Mouse (Mus musculus): ENCODE data around the gene Trmt61a. TPM values are rescaled to one million over a fixed set of nuclear protein-coding genes. Genes with fewer than 3 reads are reported as not detected.

Gene Trmt61a
- polyA plus RNA-seq, 1 experiment from 2014 or later, result 11.1 TPM

GRCm38 (mm10) chr12:111722654-111723053 lies 44.7 kb downstream of the Trmt61a start:
- Histone ChIP-seq H3K9ac (no peak overlapping the region), H3K9me3 (no peaks in the 10 kb centered on the region), H3K27ac (no peak overlapping the region), H3K4me2 (no peak overlapping the region), H3K36me3 (peaks cover 17% of the 10 kb centered on the region; the same call in 1 of the 2 replicates), H3K27me3 (no peaks in the 10 kb centered on the region), H3K4me1 (no peaks in the 10 kb centered on the region), H3K4me3 (no peak overlapping the region)
- ATAC-seq (ENCODE audit: borderline replicate concordance, extremely low read depth, low FRiP score, low TSS enrichment), result no peak
- WGBS, result 70% methylated on average over 9 of the region's 9 CpGs

- H3K36me3 ChIP-seq, result peaks cover 20% of the 10 kb centered on the region; the same call in 1 of the 2 replicates
- no peak overlapping the region for H3K4me3 ChIP-seq
- 65% methylated on average over 6 of the region's 6 CpGs for WGBS
- H3K27me3 ChIP-seq, result no peaks in the 10 kb centered on the region
- H3K9me3 ChIP-seq, result no peaks in the 10 kb centered on the region
- H3K4me1 ChIP-seq, result no peaks in the 10 kb centered on the region
- H3K4me2 ChIP-seq, result no peak overlapping the region
- ATAC-seq (ENCODE audit: borderline replicate concordance, extremely low read depth, low FRiP score, low TSS enrichment), result no peak
- no peak overlapping the region for H3K27ac ChIP-seq
- H3K9ac ChIP-seq, result no peak overlapping the region
Measured at GRCm38 (mm10) chr12:111724638-111725337, 46.9 kb downstream of the Trmt61a start.

GRCm38 (mm10) chr12:111725338-111726121 lies 47.6 kb downstream of the Trmt61a start:
- Histone ChIP-seq H3K4me2 (no peak overlapping the region), H3K27me3 (no peaks in the 10 kb centered on the region), H3K27ac (no peak overlapping the region), H3K4me1 (no peaks in the 10 kb centered on the region), H3K4me3 (no peak overlapping the region), H3K9ac (no peak overlapping the region), H3K36me3 (peaks cover 20% of the 10 kb centered on the region; the same call in 1 of the 2 replicates), H3K9me3 (no peaks in the 10 kb centered on the region)
- WGBS, result 68% methylated on average over 12 of the region's 12 CpGs
- no peak for ATAC-seq (ENCODE audit: borderline replicate concordance, extremely low read depth, low FRiP score, low TSS enrichment)

- Histone ChIP-seq H3K36me3 (peaks cover 20% of the 10 kb centered on the region; the same call in 1 of the 2 replicates), H3K27me3 (no peaks in the 10 kb centered on the region), H3K4me3 (no peak overlapping the region), H3K9ac (no peak overlapping the region), H3K4me1 (no peaks in the 10 kb centered on the region), H3K4me2 (no peak overlapping the region), H3K27ac (no peak overlapping the region), H3K9me3 (no peaks in the 10 kb centered on the region)
- no peak for ATAC-seq (ENCODE audit: borderline replicate concordance, extremely low read depth, low FRiP score, low TSS enrichment)
- 51% methylated on average over 4 of the region's 4 CpGs for WGBS
Measured at GRCm38 (mm10) chr12:111726122-111726463, 48.2 kb downstream of the Trmt61a start.

- no peak overlapping the region for H3K27ac ChIP-seq
- H3K36me3 ChIP-seq, result peaks cover 27% of the 10 kb centered on the region
- 58% methylated on average over 1 of the region's 1 CpGs for WGBS
- H3K4me2 ChIP-seq, result no peak overlapping the region
- H3K4me3 ChIP-seq, result no peak overlapping the region
- H3K9me3 ChIP-seq, result no peaks in the 10 kb centered on the region
- no peaks in the 10 kb centered on the region for H3K27me3 ChIP-seq
- no peaks in the 10 kb centered on the region for H3K4me1 ChIP-seq
- no peak for ATAC-seq (ENCODE audit: borderline replicate concordance, extremely low read depth, low FRiP score, low TSS enrichment)
- H3K9ac ChIP-seq, result no peak overlapping the region
Measured at GRCm38 (mm10) chr12:111727956-111728355, 50.1 kb downstream of the Trmt61a start.

GRCm38 (mm10) chr12:111731822-111732807 lies 54.2 kb downstream of the Trmt61a start:
- ATAC-seq (ENCODE audit: borderline replicate concordance, extremely low read depth, low FRiP score, low TSS enrichment), result peak; percentile 87
- WGBS, result 28% methylated on average over 30 of the region's 30 CpGs

GRCm38 (mm10) chr12:111732921-111733320 lies 55.0 kb downstream of the Trmt61a start:
- 0 out of 2 replicates have a peak, but pooled peaks have one; percentile 20 for ATAC-seq (ENCODE audit: borderline replicate concordance, extremely low read depth, low FRiP score, low TSS enrichment)
- no peak overlapping the region for H3K4me3 ChIP-seq
- H3K27ac ChIP-seq, result no peak overlapping the region
- no peaks in the 10 kb centered on the region for H3K9me3 ChIP-seq
- peaks cover 12% of the 10 kb centered on the region; the same call in 1 of the 2 replicates for H3K36me3 ChIP-seq
- WGBS, result 53% methylated on average over 5 of the region's 5 CpGs
- H3K4me1 ChIP-seq, result no peaks in the 10 kb centered on the region
- no peak overlapping the region for H3K9ac ChIP-seq
- H3K27me3 ChIP-seq, result no peaks in the 10 kb centered on the region
- no peak overlapping the region for H3K4me2 ChIP-seq

More at GRCm38 (mm10) chr12:111731822-111732807, 54.2 kb downstream of the Trmt61a start:
- Histone ChIP-seq H3K27ac (no peak overlapping the region), H3K4me1 (no peaks in the 10 kb centered on the region), H3K36me3 (peaks cover 15% of the 10 kb centered on the region; the same call in 1 of the 2 replicates), H3K4me3 (no peak overlapping the region), H3K27me3 (no peaks in the 10 kb centered on the region), H3K9ac (no peak overlapping the region), H3K4me2 (peak overlapping the region; percentile 25), H3K9me3 (no peaks in the 10 kb centered on the region)

Other genes starting within 250 kb of the Trmt61a start
- gene Tnfaip2, start 235.6 kb upstream of the Trmt61a start, polyA plus RNA-seq (2015; fragmentation: Nextera tagmentation; extraction: Ambion mirVana), result 4.3 and 4.5 TPM in 2 replicates
- gene Gm266, start 192.3 kb upstream of the Trmt61a start, polyA plus RNA-seq (2015; fragmentation: Nextera tagmentation; extraction: Ambion mirVana), result 7.0 and 7.1 TPM in 2 replicates
- 471 and 493 TPM in 2 replicates for gene Eif5, start 140.1 kb upstream of the Trmt61a start, polyA plus RNA-seq (2015; fragmentation: Nextera tagmentation; extraction: Ambion mirVana)
- 34.0 and 34.8 TPM in 2 replicates for gene Mark3, start 103.6 kb upstream of the Trmt61a start, polyA plus RNA-seq (2015; fragmentation: Nextera tagmentation; extraction: Ambion mirVana)
- gene Ckb, start 5.8 kb upstream of the Trmt61a start, polyA plus RNA-seq (2015; fragmentation: Nextera tagmentation; extraction: Ambion mirVana), result 252 and 268 TPM in 2 replicates
- gene Bag5, start 35.2 kb downstream of the Trmt61a start, polyA plus RNA-seq (2015; fragmentation: Nextera tagmentation; extraction: Ambion mirVana), result 49.4 and 52.2 TPM in 2 replicates
- gene Apopt1, start 35.2 kb downstream of the Trmt61a start, polyA plus RNA-seq (2015; fragmentation: Nextera tagmentation; extraction: Ambion mirVana), result 43.7 and 47.9 TPM in 2 replicates
- gene Klc1, start 80.7 kb downstream of the Trmt61a start, polyA plus RNA-seq (2015; fragmentation: Nextera tagmentation; extraction: Ambion mirVana), result 89.8 and 95.9 TPM in 2 replicates
- 7.9 and 8.7 TPM in 2 replicates for gene Xrcc3, start 135.8 kb downstream of the Trmt61a start, polyA plus RNA-seq (2015; fragmentation: Nextera tagmentation; extraction: Ambion mirVana)
- gene Zfyve21, start 136.1 kb downstream of the Trmt61a start, polyA plus RNA-seq (2015; fragmentation: Nextera tagmentation; extraction: Ambion mirVana), result 108 and 113 TPM in 2 replicates
- 23.1 and 25.6 TPM in 2 replicates for gene Ppp1r13b, start 230.0 kb downstream of the Trmt61a start, polyA plus RNA-seq (2015; fragmentation: Nextera tagmentation; extraction: Ambion mirVana)

Measured in lung, embryonic 15.5 days (tissue).